Mouse (Mus musculus) layer of hippocampus, adult 18-20 months (tissue): ENCODE results near the gene Kifc1. TPM values are rescaled to one million over a fixed set of nuclear protein-coding genes. Genes with fewer than 3 reads are reported as not detected.
"Not testable (repeated sequence)": the region's sequence is repeated elsewhere in the genome, so short reads cannot be mapped to it uniquely, and the experiment has no call there.

Source experiments
- DNase-seq, 2 experiments: peaks; one replicate each; pipeline ENCODE4 v3.0.0; 2022; ENCODE audit warnings: low spot score in 2 of 2
- total RNA-seq, 2 experiments: library from RNA; stranded (reverse); gene quantifications; 2 replicates each; pipeline ENCODE4 v1.2.3; 2021

Kifc1 gene
- total RNA-seq, 2 experiments from 2014 or later, result 1.8 to 2.6 TPM

DNA sequence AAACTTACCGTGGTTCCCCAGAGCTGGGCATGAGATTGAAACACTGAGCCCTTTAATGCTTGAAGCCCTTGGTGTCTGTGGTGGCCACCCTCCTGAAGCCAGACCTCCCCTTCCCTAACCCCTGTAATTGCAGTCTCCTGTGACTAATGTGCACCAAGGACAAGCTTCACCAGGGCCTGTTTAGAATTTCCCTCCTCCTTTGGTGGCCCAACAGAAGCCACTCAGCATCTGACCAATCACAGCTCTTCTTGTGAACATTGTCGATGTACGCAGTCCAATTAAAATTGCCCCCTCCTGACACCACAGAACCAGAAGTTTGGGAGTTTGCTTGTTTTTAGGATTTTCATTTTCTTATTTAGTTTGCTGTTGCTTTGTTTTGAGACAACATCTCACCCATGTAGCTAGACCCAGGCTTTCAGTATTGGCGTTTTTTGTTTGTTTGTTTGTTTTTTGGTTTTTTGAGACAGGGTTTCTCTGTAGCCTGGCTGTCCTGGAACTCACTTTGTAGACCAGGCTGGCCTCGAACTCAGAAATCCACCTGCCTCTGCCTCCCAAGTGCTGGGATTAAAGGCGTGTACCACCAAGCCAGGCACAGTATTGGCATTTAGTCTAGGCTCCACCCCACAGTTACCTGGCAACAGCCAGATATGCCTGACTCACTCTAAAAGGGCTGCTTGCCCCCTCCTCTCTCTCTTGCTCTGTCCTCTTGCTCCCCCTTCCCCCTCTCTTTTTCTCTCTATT lies 13.6 kb upstream of the Kifc1 start:
- DNase-seq, result not testable (repeated sequence)

DNA sequence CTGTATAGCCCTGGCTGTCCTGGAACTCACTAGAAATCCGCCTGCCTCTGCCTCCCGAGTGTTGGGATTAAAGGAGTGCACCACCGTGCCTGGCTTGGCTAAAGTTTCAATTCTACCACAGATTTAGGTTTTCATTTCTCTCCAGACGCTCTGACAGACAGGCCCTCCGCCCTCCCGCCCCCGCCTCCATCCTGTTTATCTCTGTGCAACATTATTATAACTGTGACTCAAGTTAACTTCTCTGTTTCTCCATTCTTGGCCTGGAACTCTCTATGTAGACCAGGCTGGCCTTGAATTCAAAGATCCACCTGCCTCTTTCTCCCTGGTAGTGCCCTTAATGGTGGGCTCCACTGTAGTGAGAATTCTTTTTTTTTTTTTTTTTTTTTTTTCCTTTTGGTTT lies 12.0 kb upstream of the Kifc1 start:
- no peak for DNase-seq

DNA sequence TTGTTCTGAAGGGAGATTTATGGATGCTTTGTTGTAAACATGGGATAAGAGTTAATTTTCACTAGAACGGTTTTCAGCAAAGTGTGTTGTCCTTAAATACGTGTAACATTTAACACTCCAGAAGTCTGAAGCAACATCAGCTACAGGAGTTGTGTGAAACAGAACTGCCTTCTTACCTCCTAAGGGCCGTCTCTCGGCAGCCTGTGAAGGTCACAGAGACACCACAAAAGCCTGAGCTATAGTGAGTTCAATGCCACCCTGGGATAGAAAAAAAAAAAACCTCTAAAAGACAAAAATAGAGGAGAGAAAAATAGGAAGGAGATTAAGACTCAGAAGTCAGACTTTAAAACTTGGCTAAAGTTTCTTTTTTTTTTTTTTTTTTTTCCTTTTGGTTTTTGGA lies 11.6 kb upstream of the Kifc1 start:
- no peak for DNase-seq

DNA sequence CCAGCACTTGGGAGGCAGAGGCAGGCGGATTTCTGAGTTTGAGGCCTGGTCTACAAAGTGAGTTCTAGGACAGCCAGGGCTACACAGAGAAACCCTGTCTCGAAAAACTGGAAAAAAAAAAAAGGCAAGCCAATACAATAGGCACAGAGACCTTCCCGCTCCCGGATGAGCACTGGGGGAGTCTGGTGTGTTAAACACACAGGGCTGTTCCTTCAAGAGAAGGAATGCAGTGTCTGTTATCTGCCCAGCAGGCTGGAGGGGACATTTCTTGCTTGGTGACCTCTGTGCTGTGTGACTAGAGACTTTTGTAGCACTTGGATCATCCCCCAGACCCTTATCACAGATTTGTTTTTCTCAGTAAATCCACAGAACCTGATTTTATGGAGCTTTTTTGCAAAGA lies 11.2 kb upstream of the Kifc1 start:
- no peak for DNase-seq

DNA sequence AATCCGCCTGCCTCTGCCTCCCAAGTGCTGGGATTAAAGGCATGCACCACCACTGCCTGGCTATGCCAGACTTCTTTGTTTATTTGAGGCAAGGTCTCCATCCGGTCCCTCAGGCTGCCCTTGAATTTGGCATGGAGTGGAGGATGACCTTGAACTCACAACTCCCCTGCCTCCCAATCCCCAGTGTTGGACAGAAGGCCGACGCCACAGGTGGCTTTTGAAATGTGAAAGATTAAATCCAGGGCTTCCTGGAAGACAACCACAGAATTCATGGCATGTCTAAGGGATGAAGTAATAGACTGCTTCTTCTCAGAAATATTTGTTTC lies 10.5 kb upstream of the Kifc1 start:
- no peak for DNase-seq

DNA sequence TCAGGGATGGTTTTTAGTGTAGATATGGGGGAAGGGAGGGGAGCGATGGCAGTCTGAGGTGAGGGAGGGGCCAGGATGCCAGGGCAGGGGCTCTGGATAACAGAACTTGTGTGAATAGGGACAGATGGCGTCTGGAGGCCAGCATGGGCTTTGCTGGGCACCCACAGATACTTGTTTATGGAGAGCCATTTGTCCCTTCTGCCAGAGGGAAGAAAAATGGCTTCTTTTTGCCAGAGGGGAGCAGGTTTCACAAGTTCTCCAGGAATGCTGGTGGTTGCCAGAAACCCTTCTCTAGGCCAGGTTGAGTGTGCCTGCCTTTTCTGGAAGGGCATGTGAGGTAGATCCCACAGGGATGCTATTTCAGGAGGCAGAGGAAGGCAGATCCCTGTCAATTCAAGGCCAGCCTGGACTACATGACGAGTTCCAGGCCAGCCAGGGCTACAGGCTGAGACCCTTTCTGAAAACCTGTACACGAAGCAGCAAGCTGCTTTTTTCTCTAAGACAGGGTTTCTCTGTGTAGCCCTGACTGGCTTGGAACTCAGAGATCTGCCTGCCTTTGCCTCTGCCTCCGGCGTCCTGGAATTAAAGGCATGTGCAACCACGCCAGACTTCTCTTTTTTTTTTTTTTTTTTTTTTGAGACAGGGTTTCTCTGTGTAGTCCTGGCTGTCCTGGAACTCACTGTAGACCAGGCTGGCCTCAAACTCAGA lies 10.0 kb upstream of the Kifc1 start:
- no peak for DNase-seq

DNA sequence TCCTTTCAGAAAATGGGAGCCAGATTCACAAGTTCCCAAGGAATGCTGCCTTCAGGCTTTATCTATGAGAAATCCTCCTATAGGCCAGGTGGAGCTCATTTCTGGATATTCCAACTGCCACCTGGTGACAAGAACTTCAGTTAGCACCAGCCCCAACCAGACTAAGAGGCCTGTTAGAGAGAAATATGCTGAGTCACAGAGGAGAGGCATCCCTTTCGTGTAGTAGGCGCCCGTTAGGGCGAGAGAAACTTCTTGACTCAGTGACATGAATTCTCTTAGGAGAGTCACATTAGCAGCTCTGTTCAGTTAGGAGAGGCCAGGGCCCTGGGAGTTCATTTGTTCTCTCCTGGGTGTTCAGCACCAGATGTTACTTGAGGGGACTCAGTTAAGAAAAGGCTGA lies 9.2 kb upstream of the Kifc1 start:
- DNase-seq, result no peak

DNA sequence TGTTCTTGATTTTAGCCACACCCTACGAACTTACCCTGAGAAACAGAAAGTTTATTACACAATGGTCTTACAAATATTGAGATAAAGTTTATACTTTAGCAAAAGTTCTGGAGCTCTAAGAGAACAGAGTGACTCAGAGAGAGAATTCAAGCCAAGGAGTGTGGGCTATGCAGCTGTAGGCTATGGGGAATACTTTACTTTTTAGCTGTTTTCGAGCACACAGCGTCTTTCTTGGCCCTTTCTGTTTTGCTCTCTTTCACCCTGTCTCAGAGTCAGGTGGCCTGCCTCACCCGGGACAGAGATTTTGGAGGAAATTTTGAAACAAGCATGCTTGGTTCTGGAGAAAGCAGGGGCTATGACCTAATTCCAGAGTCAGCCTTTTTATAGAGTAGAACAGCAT lies 7.7 kb upstream of the Kifc1 start:
- not testable (repeated sequence) for DNase-seq

DNA sequence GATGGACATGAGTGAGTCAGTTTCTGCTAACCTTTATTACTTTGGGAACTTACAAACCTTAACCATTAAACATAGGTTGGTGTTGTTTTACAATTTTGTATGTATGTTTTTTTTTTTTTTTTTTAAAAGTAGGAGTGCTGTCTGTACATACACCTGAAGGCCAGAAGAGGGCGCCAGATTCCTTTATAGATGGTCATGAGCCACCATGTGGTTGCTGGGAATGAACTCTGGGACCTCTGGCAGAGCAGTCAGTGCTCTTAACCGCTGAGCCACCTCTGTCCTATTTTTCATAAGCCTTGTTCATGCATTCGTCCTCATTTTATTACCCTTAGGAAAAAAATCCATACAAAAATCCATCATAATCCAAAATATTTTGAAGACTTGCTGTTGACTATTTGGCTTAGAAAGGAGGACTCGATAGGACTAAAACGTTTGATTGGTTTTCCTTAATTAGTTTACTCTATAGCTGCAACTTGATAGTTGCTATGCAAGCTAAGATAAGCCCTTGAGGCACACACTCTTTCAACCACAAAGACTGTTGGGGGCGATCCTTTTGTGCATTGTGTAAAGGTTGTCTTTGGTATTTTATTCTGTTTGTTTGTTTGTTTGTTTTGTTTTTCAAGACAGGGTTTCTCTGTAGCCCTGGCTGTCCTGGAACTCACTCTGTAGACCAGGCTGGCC lies 6.8 kb upstream of the Kifc1 start:
- DNase-seq, result no peak

DNA sequence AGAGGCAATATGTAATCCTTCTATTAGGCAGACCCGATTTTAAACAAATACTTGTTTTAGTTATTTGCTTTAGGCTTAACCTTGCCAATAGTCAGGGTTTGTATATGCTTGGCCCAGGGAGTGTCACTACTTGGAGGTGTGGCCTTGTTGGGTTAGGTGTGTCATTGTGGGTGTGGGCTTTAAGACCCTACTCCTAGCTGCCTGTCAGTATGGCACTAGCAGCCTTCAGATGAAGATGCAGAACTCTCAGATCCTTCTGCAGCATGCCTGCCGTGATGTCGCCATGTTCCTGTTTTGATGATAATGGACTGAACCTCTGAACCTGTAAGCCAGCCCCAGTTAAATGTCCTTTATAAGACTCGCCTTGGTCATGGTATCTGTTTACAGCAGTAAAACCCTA lies 2.5 kb upstream of the Kifc1 start:
- DNase-seq, result not testable (repeated sequence)

DNA sequence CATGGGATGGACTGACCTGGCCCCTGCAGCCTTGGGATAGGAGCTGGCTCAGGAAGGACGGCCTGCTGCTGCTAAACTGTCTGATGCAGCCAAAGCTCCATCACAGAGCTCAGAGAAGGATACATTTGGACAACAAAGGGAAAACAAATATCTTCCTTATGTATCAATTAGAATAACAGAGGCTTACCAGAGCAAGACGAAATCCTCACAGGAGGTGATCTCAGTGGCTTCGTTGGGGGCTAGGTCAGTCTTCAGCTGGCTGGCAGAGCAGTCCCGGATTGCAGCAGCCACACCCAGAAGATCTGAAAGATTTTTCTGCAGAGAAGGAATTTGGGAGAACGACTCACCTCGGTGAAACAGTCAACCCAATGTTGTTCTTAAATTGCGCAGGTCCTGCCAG lies 2.0 kb upstream of the Kifc1 start:
- no peak for DNase-seq

DNA sequence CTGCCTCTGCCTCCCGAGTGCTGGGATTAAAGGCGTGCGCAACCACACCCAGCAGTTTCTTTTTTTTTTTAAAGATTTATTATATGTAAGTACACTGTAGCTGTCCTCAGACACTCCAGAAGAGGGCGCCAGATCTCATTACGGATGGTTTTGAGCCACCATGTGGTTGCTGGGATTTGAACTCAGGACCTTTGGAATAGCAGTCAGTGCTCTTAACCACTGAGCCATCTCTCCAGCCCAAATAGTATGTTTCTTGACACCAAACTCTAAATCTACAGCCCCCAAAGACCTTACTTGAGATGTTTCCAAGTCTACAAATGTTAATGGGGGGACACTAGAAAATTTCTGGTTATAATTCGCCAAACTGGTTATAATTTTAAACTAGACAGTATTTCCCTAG lies 1.4 kb upstream of the Kifc1 start:
- not testable (repeated sequence) for DNase-seq

DNA sequence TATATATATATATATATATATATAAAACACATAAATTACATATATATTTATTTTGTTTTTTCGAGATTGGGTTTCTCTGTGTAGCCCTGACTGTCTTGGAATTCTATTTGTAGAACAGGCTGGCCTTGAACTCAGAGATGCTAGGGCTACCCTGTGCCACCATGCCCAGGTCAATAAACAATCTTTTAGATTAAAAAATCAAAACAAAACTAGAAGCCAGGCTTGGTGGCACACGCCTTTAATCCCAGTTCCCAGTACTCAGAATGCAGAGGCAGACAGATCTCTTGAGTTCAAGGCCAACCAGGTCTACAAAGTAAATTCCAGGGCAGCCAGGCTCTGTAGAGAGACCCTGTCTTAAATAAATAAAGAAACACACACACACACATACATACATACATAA lies 896 bp upstream of the Kifc1 start:
- no peak for DNase-seq

DNA sequence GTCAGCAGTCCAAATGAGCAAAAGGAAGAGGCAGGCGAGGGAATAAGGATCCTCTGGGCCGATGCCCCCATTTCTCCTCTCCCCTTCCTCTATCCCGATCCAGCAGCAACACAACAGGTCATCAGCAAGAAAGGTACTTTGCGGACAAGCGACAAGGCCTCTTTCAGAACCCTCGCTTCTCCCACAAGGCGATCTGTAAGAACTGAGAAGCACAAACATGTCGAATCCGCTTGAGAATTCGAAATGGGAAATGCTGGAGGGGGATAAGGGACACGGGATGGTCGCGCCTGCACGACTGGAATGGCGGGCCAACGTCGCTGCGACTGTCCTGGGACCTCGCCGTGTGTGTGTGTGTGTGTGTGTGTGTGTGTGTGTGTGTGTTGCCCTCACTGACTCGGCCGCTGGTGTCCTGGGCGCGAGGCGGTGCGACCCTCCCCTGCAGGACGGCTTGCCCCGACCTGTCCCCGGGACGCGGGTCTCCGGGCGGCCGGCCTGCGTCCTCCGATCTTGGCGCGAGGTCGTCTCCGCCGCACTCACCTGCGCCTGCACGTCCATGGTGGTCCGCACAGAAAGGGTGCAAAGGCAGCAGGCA lies 424 bp downstream of the Kifc1 start:
- not testable (repeated sequence) for DNase-seq

DNA sequence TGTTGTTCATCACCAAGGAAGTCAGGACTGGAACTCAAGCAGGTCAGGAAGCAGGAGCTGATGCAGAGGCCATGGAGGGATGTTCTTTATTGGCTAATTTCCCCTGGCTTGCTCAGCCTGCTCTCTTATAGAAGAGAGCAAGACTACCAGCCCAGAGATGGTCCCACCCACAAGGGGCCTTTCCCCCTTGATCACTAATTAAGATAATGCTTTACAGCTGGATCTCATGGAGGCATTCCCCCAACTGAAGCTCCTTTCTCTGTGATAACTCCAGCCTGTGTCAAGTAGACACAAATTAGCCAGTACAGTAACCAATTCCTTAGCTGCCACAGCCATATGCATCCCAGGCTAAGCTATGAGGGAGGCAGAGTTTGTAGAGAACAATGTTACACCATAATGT lies 2.2 kb downstream of the Kifc1 start:
- not testable (repeated sequence) for DNase-seq

DNA sequence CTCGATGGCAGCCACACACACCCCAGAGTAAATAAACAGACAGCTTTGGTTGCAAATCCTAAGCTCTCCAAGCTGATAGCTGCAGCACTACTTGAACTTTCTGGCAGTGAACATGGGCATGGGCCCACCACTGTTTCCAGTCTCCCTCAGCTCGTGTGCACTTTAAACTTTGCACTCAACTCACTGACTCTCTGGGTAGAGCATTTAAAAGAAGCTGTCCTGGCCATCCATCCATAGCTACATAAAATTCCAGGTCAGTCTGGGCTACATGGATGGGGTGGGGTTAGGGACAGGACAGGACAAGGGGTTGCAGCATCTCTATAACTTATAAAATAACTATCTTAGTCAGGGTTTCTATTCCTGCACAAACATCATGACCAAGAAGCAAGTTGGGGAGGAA lies 2.7 kb downstream of the Kifc1 start:
- not testable (repeated sequence) for DNase-seq

DNA sequence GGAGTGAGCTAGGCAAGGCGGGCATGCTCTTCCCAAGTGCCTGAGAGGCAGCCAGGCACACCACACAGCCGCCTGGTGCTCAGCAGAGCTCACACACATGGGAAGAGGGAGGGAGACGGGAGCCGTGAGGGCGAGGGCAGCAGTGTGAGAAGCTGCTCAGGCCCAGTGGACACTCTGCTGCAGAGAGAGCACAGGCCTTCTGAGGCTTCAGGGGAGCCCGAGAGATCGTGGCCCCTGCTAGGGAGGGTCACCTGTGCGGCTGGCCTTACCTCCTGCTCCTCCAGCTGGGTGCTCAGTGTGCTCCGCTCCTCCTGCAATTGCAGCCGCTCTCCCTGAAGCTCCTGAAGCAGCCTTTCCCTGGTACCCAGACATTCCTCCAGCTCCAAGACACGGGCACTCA lies 6.1 kb downstream of the Kifc1 start:
- not testable (repeated sequence) for DNase-seq

DNA sequence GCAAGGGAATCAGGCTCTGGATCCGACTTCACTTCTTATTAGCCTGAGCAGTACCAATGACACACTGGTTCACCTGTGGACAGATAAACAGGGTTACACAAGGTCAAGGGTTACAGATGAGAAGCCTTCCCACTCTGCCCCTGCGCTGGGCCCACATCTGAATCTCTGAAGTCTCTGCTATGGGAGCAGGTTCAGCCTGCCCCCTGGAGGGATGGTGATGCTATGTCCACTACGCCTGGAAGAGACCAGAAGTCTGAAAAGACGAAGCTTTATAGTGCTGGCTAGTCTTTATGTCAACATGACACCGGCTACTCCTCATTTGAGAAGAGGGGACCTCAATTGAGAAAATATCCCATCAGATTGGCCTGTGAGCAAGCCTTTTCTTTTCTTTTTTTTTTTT lies 14.7 kb downstream of the Kifc1 start:
- not testable (repeated sequence) for DNase-seq

DNA sequence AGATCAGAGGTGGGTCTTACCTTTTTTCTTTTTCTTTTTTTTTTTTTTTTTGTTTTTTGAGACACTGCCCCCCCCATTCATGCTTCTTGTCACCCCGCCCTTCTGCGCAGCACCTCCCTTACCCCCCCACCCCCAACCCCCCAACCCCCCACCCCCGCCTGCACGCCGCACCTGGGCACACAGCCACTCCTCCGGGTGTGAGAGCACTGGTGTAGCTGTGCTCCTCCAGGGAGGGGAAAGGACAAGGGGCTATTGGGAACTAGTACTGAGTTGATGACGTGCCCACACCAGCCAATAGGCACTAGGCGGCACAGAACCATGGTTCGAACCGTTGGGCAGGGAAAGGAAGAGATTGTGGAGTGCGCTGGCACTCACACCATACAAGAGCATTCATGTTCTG lies 16.1 kb downstream of the Kifc1 start:
- DNase-seq, result no peak

DNA sequence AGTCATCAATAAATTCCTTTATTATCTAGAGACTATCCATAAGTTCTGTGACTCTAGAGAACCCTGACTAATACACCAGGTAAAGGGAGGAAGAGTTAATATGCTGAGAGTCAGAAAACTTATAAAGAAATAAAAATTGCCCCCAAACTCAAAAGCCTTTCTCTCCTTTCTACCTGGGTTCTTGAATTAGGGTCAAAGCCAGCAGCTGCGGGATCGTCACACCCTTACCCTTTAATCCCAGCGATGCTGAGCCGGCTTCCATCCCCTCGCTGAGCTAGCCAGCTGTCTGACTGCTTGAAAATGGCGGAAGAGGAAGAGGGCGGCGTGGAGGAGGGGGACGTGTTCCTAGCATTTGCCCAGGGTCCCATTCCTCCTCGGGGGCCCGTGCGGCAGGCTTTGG lies 16.9 kb downstream of the Kifc1 start, which contains the start of gene Gm7029:
Gene Gm7029, plus strand, starts transcription at position 301 of the 400 bp plus-strand sequence.
- not testable (repeated sequence) for DNase-seq

DNA sequence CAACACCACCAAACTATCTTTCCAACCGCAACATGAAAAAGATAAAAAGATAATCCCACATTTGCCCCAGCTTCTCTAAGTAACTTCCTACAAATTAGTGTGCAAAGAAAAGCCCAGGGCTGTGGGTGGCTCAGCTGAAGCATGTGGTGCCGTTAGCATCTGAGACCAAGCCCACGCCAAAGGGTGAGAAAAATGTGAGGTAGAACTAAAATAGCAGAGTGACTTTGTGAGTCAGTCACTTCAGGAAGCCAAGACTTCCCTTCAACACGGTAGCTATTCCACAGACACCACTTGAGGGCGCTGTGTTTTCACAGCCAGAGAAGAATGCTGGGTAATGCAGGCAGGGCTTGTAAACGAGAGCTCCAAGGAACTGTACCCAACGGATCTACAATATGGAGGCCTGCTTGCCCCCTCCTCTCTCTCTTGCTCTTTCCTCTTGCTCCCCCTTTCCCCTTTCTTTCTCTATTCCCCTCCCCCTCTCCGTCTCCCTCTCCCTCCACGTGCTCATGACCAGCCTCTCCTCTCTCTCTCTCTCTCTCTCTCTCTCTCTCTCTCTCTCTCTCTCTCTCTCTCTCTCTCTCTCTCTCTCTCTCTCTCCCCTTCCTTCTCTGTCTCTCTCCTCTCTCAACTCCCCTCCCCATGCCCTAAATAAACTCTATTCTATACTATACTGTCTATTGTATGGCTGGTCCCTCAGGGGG lies 25.0 kb downstream of the Kifc1 start:
- peak; percentile 64 to 86 for DNase-seq
